Mouse (Mus musculus) gastrocnemius, postnatal 25 days (tissue): ENCODE measurements around the gene Coa6. TPM values are rescaled to one million over a fixed set of nuclear protein-coding genes. Genes with fewer than 3 reads are reported as not detected.

Experiments used
- DNase-seq: peaks from one replicate; pipeline ENCODE4 v3.0.0; 2022
- total RNA-seq, 2 experiments: library from RNA; stranded (reverse); gene quantifications; 1 replicate in 1 of 2; 2 replicates in 1 of 2; pipeline ENCODE4 v1.2.3; 2021

The Coa6 gene
- total RNA-seq, 2 experiments from 2014 or later = 19.8 to 23.0 TPM

GRCm38 (mm10) chr8:126464071-126464470, 41.8 kb downstream of the Coa6 start:
- DNase-seq = no peak

GRCm38 (mm10) chr8:126473802-126474298, 51.5 kb downstream of the Coa6 start:
- no peak for DNase-seq

GRCm38 (mm10) chr8:126474299-126475187, 52.2 kb downstream of the Coa6 start, which contains the start of gene Tarbp1:
Gene Tarbp1, minus strand, starts transcription at chr8:126475065.
- peak; percentile 90 for DNase-seq

Other genes with a start within 250 kb of the Coa6 start
- gene Slc35f3, start 124.0 kb upstream of the Coa6 start, total RNA-seq = not detected
- gene Tarbp1, start 52.5 kb downstream of the Coa6 start, total RNA-seq = 1 to 10 TPM; 4.7 to 5.5 TPM
- gene Irf2bp2, start 171.5 kb downstream of the Coa6 start, total RNA-seq = 10 to 100 TPM; 19.0 to 35.9 TPM